Mouse (Mus musculus): Measurements from ENCODE around the gene Arsk. TPM values are rescaled to one million over a fixed set of nuclear protein-coding genes. Genes with fewer than 3 reads are reported as not detected.

The Arsk gene
- polyA plus RNA-seq, 1 experiment from 2014 or later = 4.7 TPM

DNA sequence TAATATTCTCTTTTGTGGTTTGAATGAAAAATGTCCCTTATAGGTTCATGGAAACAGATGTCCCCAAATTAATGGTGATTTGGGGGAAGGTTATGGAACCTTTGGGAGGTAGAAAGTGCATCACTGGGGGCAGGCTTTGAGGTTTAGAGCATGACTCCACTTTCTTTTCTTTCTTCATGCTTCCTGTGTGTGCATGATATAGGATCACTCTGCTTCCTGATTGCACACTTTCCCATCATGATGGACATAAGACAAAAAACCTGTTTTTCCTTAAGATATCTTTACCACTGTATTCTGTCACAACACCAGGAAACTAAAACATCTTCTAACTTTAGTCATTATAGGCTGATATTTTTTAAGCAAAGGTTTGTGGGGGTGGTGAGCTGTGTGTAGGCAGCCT is 53.5 kb downstream of the Arsk start:
- Histone ChIP-seq H3K4me2 (ENCODE audit: low read depth, low read length) (no peak overlapping the region), H3K4me3 (ENCODE audit: low read length) (no peak overlapping the region), H3K27ac (ENCODE audit: low read length) (no peak overlapping the region), H3K9ac (ENCODE audit: low read depth, low read length) (no peak overlapping the region), H3K27me3 (replicated peaks; ENCODE audit: control insufficient read depth, insufficient read depth, low read length) (no peaks in the 10 kb centered on the region), H3K36me3 (ENCODE audit: control insufficient read depth, insufficient read depth, low read length) (no peaks in the 10 kb centered on the region), H3K9me3 (ENCODE audit: control insufficient read depth, low read length) (no peaks in the 10 kb centered on the region), H3K4me1 (ENCODE audit: control insufficient read depth, insufficient read depth, low read length) (no peaks in the 10 kb centered on the region)
- ATAC-seq = no peak

- H3K9ac ChIP-seq (ENCODE audit: low read depth, low read length) = no peak overlapping the region
- H3K9me3 ChIP-seq (ENCODE audit: control insufficient read depth, low read length) = no peaks in the 10 kb centered on the region
- WGBS = 46% methylated on average over 1 of the region's 1 CpGs
- no peak overlapping the region for H3K4me3 ChIP-seq (ENCODE audit: low read length)
- no peaks in the 10 kb centered on the region for H3K27me3 ChIP-seq (replicated peaks; ENCODE audit: control insufficient read depth, insufficient read depth, low read length)
- H3K36me3 ChIP-seq (ENCODE audit: control insufficient read depth, insufficient read depth, low read length) = no peaks in the 10 kb centered on the region
- ATAC-seq = no peak
- no peaks in the 10 kb centered on the region for H3K4me1 ChIP-seq (ENCODE audit: control insufficient read depth, insufficient read depth, low read length)
- H3K27ac ChIP-seq (ENCODE audit: low read length) = no peak overlapping the region
- H3K4me2 ChIP-seq (ENCODE audit: low read depth, low read length) = no peak overlapping the region
Measured at GRCm38 (mm10) chr13:76042455-76042854, 56.0 kb downstream of the Arsk start.

GRCm38 (mm10) chr13:76024588-76024987 is 73.9 kb downstream of the Arsk start:
- H3K27me3 ChIP-seq (replicated peaks; ENCODE audit: control insufficient read depth, insufficient read depth, low read length) = no peaks in the 10 kb centered on the region
- H3K4me3 ChIP-seq (ENCODE audit: low read length) = no peak overlapping the region
- no peak overlapping the region for H3K4me2 ChIP-seq (ENCODE audit: low read depth, low read length)
- H3K9ac ChIP-seq (ENCODE audit: low read depth, low read length) = no peak overlapping the region
- no peak for ATAC-seq
- no peaks in the 10 kb centered on the region for H3K4me1 ChIP-seq (ENCODE audit: control insufficient read depth, insufficient read depth, low read length)
- WGBS = 83% methylated on average over 3 of the region's 3 CpGs
- no peaks in the 10 kb centered on the region for H3K9me3 ChIP-seq (ENCODE audit: control insufficient read depth, low read length)
- H3K27ac ChIP-seq (ENCODE audit: low read length) = no peak overlapping the region
- no peaks in the 10 kb centered on the region for H3K36me3 ChIP-seq (ENCODE audit: control insufficient read depth, insufficient read depth, low read length)

DNA sequence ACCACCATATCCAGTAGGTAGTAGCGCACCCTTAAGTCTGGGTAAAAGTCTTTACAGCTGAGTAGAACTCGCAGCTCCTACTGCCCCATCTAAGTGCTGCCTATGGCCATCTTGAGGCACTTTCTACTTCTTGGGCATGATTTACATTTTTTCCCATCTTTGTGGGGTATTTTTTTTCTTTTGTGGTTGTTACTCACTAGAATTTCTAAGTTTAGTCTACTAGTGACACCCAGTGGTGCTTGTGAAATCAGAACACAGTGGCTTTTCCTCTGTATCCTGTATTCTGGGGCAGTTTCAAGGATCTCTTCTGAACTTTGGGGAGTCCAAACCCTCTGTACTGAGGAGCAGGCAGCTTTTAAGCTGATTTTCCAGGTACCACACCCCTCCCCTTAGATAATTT is 76.7 kb downstream of the Arsk start:
- H3K4me1 ChIP-seq (ENCODE audit: control insufficient read depth, insufficient read depth, low read length) = no peaks in the 10 kb centered on the region
- H3K27me3 ChIP-seq (replicated peaks; ENCODE audit: control insufficient read depth, insufficient read depth, low read length) = no peaks in the 10 kb centered on the region
- no peak overlapping the region for H3K27ac ChIP-seq (ENCODE audit: low read length)
- H3K4me3 ChIP-seq (ENCODE audit: low read length) = no peak overlapping the region
- no peak for ATAC-seq
- WGBS = 94% methylated on average over 2 of the region's 2 CpGs
- no peak overlapping the region for H3K9ac ChIP-seq (ENCODE audit: low read depth, low read length)
- H3K4me2 ChIP-seq (ENCODE audit: low read depth, low read length) = no peak overlapping the region
- H3K36me3 ChIP-seq (ENCODE audit: control insufficient read depth, insufficient read depth, low read length) = no peaks in the 10 kb centered on the region
- H3K9me3 ChIP-seq (ENCODE audit: control insufficient read depth, low read length) = no peaks in the 10 kb centered on the region

DNA sequence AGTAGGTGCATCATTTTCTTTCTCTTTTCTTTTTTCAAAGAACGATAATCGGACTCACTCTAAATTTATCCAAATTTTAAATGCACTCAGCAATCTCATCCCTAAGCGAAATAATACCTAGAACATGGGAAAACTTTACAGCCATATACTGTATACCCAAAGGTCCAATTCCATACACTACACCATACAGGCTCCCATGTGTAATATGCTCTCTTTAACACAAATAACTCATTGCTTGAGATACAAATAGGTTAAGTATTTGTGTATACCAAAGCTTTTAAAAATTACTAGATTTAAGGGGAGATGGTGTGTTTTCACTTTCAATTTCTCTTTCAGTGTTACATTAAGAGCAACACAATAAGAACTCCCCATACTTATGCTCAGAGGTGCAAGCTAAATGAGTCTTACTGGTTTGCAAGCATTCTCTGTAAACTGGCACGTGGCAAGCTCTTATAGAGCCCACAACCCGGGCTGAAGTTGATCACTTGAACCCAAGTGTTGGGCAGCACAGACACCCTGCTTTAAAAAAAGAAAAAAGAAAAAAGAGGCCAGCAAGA is 79.5 kb downstream of the Arsk start:
- WGBS = 43% methylated on average over 5 of the region's 5 CpGs
- H3K9ac ChIP-seq (ENCODE audit: low read depth, low read length) = no peak overlapping the region
- ATAC-seq = peak; percentile 60
- H3K9me3 ChIP-seq (ENCODE audit: control insufficient read depth, low read length) = no peaks in the 10 kb centered on the region
- H3K4me1 ChIP-seq (ENCODE audit: control insufficient read depth, insufficient read depth, low read length) = no peaks in the 10 kb centered on the region
- H3K4me2 ChIP-seq (ENCODE audit: low read depth, low read length) = peak overlapping the region; percentile 69
- H3K4me3 ChIP-seq (ENCODE audit: low read length) = peak overlapping the region; percentile 78
- H3K27me3 ChIP-seq (replicated peaks; ENCODE audit: control insufficient read depth, insufficient read depth, low read length) = no peaks in the 10 kb centered on the region
- no peak overlapping the region for H3K27ac ChIP-seq (ENCODE audit: low read length)
- no peaks in the 10 kb centered on the region for H3K36me3 ChIP-seq (ENCODE audit: control insufficient read depth, insufficient read depth, low read length)

GRCm38 (mm10) chr13:76017974-76018843 is 80.3 kb downstream of the Arsk start, which contains the start of gene Rfesd:
Gene Rfesd (minus strand): TSS chr13:76018719.
- 1% methylated on average over 50 of the region's 50 CpGs for WGBS
- Histone ChIP-seq H3K27me3 (replicated peaks; ENCODE audit: control insufficient read depth, insufficient read depth, low read length) (no peaks in the 10 kb centered on the region), H3K9me3 (ENCODE audit: control insufficient read depth, low read length) (no peaks in the 10 kb centered on the region), H3K27ac (ENCODE audit: low read length) (peak within 1 kb of the TSS; percentile 94), H3K9ac (ENCODE audit: low read depth, low read length) (peak within 1 kb of the TSS; percentile 96), H3K4me3 (ENCODE audit: low read length) (peak within 1 kb of the TSS; percentile 78), H3K4me2 (ENCODE audit: low read depth, low read length) (peak within 1 kb of the TSS; percentile 69), H3K4me1 (ENCODE audit: control insufficient read depth, insufficient read depth, low read length) (no peaks in the 10 kb centered on the region), H3K36me3 (ENCODE audit: control insufficient read depth, insufficient read depth, low read length) (no peaks in the 10 kb centered on the region)
- ATAC-seq = peak; percentile 100

- H3K4me1 ChIP-seq (ENCODE audit: control insufficient read depth, insufficient read depth, low read length) = no peaks in the 10 kb centered on the region
- 57% methylated on average over 4 of the region's 4 CpGs for WGBS
Measured at GRCm38 (mm10) chr13:76017465-76017864, 81.0 kb downstream of the Arsk start.

GRCm38 (mm10) chr13:76014511-76014910 is 83.9 kb downstream of the Arsk start:
- Histone ChIP-seq H3K4me2 (ENCODE audit: low read depth, low read length) (no peak overlapping the region), H3K4me1 (ENCODE audit: control insufficient read depth, insufficient read depth, low read length) (no peaks in the 10 kb centered on the region), H3K27me3 (replicated peaks; ENCODE audit: control insufficient read depth, insufficient read depth, low read length) (no peaks in the 10 kb centered on the region), H3K4me3 (ENCODE audit: low read length) (no peak overlapping the region), H3K36me3 (ENCODE audit: control insufficient read depth, insufficient read depth, low read length) (no peaks in the 10 kb centered on the region), H3K9ac (ENCODE audit: low read depth, low read length) (no peak overlapping the region), H3K27ac (ENCODE audit: low read length) (no peak overlapping the region), H3K9me3 (ENCODE audit: control insufficient read depth, low read length) (no peaks in the 10 kb centered on the region)
- ATAC-seq = no peak
- WGBS = 61% methylated on average over 2 of the region's 2 CpGs

More at GRCm38 (mm10) chr13:76017465-76017864, 81.0 kb downstream of the Arsk start:
- Histone ChIP-seq H3K9ac (ENCODE audit: low read depth, low read length) (peak overlapping the region; percentile 96), H3K36me3 (ENCODE audit: control insufficient read depth, insufficient read depth, low read length) (no peaks in the 10 kb centered on the region), H3K27me3 (replicated peaks; ENCODE audit: control insufficient read depth, insufficient read depth, low read length) (no peaks in the 10 kb centered on the region), H3K4me3 (ENCODE audit: low read length) (peak overlapping the region; percentile 78), H3K4me2 (ENCODE audit: low read depth, low read length) (peak overlapping the region; percentile 69), H3K27ac (ENCODE audit: low read length) (peak overlapping the region; percentile 57; the same call in 1 of the 2 replicates), H3K9me3 (ENCODE audit: control insufficient read depth, low read length) (no peaks in the 10 kb centered on the region)
- no peak for ATAC-seq
